Mouse (Mus musculus) forebrain, embryonic 12.5 days (tissue): ENCODE measurements around the gene Fcho1. TPM values are rescaled to one million over a fixed set of nuclear protein-coding genes. Genes with fewer than 3 reads are reported as not detected.
A peak's percentile ranks its signal among the peaks of the same experiment; 100 is the strongest.
"Not testable (repeated sequence)": the region's sequence is repeated elsewhere in the genome, so short reads cannot be mapped to it uniquely, and the experiment has no call there.

ENCODE experiments used
- ATAC-seq: fragments of 200-750 bp; cut with Nextera tagmentation; 2 replicates; pipeline ENCODE4 v1.8.0; 2017; ENCODE audit warnings: moderate TSS enrichment; ENCODE audit not compliant: low FRiP score
- H3K27ac ChIP-seq: fragments of 300-500 bp; sonication (generic); 2 replicates; pipeline ENCODE4 v1.5.1; 2016; ENCODE audit warnings: mild to moderate bottlenecking
- H3K27me3 ChIP-seq: fragments of 300-500 bp; sonication (generic); 2 replicates; pipeline ENCODE4 v1.6.1; 2016; ENCODE audit warnings: mild to moderate bottlenecking
- H3K36me3 ChIP-seq: fragments of 300-500 bp; sonication (generic); replicated peaks from 2 replicates; pipeline ENCODE4 v1.6.1; 2016; ENCODE audit warnings: mild to moderate bottlenecking
- H3K4me1 ChIP-seq: fragments of 300-500 bp; sonication (generic); 2 replicates; pipeline ENCODE4 v1.6.1; 2016
- H3K4me2 ChIP-seq: fragments of 300-500 bp; sonication (generic); 2 replicates; pipeline ENCODE4 v1.6.1; 2016; ENCODE audit warnings: mild to moderate bottlenecking, moderate library complexity
- H3K4me3 ChIP-seq: fragments of 300-500 bp; sonication (generic); replicated peaks from 2 replicates; pipeline ENCODE4 v1.5.1; 2016; ENCODE audit warnings: mild to moderate bottlenecking
- H3K9ac ChIP-seq: fragments of 300-500 bp; sonication (generic); 2 replicates; pipeline ENCODE4 v1.6.1; 2016; ENCODE audit warnings: mild to moderate bottlenecking
- H3K9me3 ChIP-seq: fragments of 300-500 bp; sonication (generic); 2 replicates; pipeline ENCODE4 v1.6.1; 2016
- WGBS: fragments of 180-500 bp; shearing (Covaris S2); methylation state at CpG from one replicate; pipeline ENCODE4 v1.1.7; 2016; 5-methylcytosine and 5-hydroxymethylcytosine counted together
- polyA plus RNA-seq: library from polyadenylated mRNA; unstranded; fragments of >200 nt; fragmentation: Nextera tagmentation; extraction: Ambion mirVana; gene quantifications from 2 replicates; pipeline ENCODE4 v1.2.1, GENCODE M21; 2016

Gene Fcho1
- polyA plus RNA-seq, 1 experiment from 2014 or later, result 38.9 TPM

DNA sequence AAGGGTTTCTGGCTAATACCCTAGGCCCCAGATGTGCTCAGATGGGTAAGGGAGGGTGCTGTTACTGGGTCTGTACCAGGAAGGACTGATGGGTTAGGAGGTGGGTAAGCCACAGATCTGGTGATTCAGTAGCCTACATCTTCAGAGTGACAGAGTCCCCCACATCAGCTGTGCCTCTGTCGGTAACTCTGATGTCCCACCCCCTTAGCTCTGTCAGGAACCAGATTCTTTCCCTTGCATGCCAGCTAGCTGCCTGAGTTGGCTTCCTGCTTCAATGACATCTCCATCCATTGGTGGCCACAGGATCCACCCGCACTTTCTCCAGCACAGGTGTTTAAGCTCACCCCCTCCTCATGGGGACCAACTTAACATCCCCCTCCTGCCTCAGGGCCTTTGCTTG, 13.9 kb downstream of the Fcho1 start:
- Histone ChIP-seq H3K36me3 (peaks cover 18% of the 10 kb centered on the region), H3K4me1 (peaks cover 10% of the 10 kb centered on the region), H3K4me2 (no peak overlapping the region), H3K27me3 (peaks cover 27% of the 10 kb centered on the region), H3K4me3 (no peak overlapping the region), H3K9ac (no peak overlapping the region), H3K27ac (no peak overlapping the region), H3K9me3 (no peaks in the 10 kb centered on the region)
- WGBS, result 77% methylated on average over 2 of the region's 2 CpGs
- ATAC-seq, result no peak

DNA sequence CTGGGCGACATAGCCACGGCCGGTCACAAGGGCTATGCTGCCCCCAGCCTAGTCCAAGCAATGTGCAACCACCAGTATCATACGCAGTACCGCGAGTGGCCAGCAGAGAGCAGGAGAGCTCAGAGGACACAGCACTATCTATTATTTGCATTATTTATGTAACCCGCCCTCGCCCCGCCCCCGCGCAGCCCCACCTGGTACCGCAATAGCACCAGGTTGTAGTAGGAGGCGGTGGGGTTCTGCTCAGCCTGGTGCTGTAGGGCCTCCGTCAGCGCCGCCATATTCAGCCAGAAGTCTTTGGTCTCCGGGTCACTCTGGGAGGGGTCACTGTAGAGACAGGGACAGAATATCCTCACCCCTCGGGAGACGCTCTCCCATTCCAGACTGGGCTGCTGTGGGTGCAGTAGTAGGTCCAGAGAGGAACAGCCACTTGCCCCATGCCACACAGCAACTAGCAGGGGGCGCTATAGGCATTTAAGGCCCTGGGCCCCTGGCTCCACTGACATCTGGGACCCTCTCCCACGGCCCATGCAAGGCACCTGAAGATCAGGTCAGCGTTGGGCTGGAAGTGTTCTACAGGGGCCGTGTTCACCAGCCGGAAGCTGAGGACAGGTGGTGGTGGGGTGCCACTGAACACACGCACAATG, 15.6 kb downstream of the Fcho1 start:
- 0 out of 2 replicates have a peak overlapping the region, but pooled peaks have one; percentile 10 for H3K4me3 ChIP-seq
- peaks cover 10% of the 10 kb centered on the region for H3K4me1 ChIP-seq
- no peak overlapping the region for H3K27ac ChIP-seq
- H3K4me2 ChIP-seq, result peak overlapping the region; percentile 44
- peaks cover 9% of the 10 kb centered on the region; the same call in 1 of the 2 replicates for H3K36me3 ChIP-seq
- H3K27me3 ChIP-seq, result peaks cover 33% of the 10 kb centered on the region
- H3K9me3 ChIP-seq, result no peaks in the 10 kb centered on the region
- 22% methylated on average over 25 of the region's 25 CpGs for WGBS
- peak; percentile 71 for ATAC-seq
- H3K9ac ChIP-seq, result 0 out of 2 replicates have a peak overlapping the region, but pooled peaks have one; percentile 12

GRCm38 (mm10) chr8:71709134-71709799, 16.2 kb downstream of the Fcho1 start:
- H3K4me3 ChIP-seq, result no peak overlapping the region
- no peaks in the 10 kb centered on the region for H3K9me3 ChIP-seq
- peaks cover 39% of the 10 kb centered on the region for H3K27me3 ChIP-seq
- 38% methylated on average over 25 of the region's 25 CpGs for WGBS
- peaks cover 10% of the 10 kb centered on the region for H3K4me1 ChIP-seq
- peak; percentile 40 for ATAC-seq
- H3K36me3 ChIP-seq, result peaks cover 9% of the 10 kb centered on the region; the same call in 1 of the 2 replicates
- H3K9ac ChIP-seq, result 0 out of 2 replicates have a peak overlapping the region, but pooled peaks have one; percentile 12
- H3K4me2 ChIP-seq, result peak overlapping the region; percentile 44
- H3K27ac ChIP-seq, result no peak overlapping the region

DNA sequence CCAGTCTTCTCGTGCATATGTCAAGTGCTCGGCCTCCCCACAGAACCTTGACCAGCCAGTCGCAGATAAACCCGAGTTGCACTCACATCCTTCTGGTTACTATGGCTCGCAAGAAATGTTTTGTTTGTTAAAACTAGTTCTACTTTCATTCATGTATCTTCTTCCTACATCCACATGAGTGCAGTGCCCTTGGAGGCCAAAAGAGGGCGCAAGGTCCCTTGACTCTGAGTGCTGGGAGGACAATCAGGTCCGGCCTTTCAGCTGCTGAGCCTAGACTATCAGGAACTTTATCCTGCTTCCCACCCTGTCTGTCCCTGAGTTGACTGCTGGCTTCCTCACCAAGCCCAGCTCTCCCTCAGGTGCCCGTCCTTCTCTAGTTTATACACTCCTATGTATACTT, 17.6 kb downstream of the Fcho1 start:
- H3K36me3 ChIP-seq, result peaks cover 9% of the 10 kb centered on the region; the same call in 1 of the 2 replicates
- peaks cover 53% of the 10 kb centered on the region for H3K27me3 ChIP-seq
- H3K27ac ChIP-seq, result no peak overlapping the region
- WGBS, result 34% methylated on average over 8 of the region's 8 CpGs
- H3K4me2 ChIP-seq, result no peak overlapping the region
- no peak for ATAC-seq
- no peaks in the 10 kb centered on the region for H3K9me3 ChIP-seq
- peaks cover 10% of the 10 kb centered on the region for H3K4me1 ChIP-seq
- H3K9ac ChIP-seq, result no peak overlapping the region
- H3K4me3 ChIP-seq, result no peak overlapping the region

DNA sequence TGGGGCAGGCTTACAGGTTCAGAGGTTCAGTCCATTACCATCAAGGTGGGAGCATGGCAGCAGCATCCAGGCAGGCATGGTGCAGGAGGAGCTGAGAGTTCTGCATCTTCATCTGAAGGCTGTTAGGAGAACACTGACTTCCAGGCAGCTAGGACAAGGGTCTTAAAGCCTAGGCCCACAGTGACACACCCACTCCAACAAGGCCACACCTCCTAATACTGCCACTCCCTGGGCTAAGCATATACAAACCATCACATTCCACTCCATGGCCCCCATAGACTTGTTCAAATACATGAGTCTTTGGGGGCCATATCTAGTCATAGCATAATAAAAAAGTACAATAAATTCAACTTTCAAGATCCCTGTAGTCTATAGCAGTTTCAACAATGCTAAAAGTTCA, 22.1 kb downstream of the Fcho1 start:
- not testable (repeated sequence) for H3K4me1 ChIP-seq, H3K4me3 ChIP-seq, H3K9me3 ChIP-seq, H3K27ac ChIP-seq, H3K4me2 ChIP-seq, ATAC-seq, H3K36me3 ChIP-seq, H3K9ac ChIP-seq
- peaks cover 85% of the 10 kb centered on the region for H3K27me3 ChIP-seq

DNA sequence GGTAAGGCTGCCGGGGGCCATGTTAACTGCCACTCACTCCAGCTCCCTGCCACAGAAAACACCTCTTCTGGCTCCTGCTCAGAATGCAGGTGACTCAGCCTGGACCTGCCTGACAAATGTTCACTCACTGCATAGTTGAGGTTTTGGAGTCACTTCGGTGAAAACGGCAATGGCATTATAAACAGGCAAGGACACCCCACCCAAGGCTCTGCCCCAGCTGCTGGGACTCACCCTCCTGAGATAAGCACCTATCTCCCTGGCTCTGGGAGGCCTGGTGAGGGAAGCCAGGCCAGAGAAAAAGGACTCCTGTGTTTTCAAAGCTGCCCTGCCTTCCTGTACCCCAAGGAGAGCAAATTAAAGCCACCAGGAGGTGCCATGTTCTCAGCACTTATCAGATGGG, 22.6 kb downstream of the Fcho1 start:
- Histone ChIP-seq H3K27ac (no peak overlapping the region), H3K4me2 (no peak overlapping the region), H3K9me3 (no peaks in the 10 kb centered on the region), H3K4me3 (no peak overlapping the region), H3K4me1 (0 out of 2 replicates have a peak, but pooled peaks cover 4% of the 10 kb centered on the region), H3K9ac (no peak overlapping the region), H3K27me3 (peaks cover 85% of the 10 kb centered on the region), H3K36me3 (no peaks in the 10 kb centered on the region)
- ATAC-seq, result no peak
- 91% methylated on average over 3 of the region's 3 CpGs for WGBS

- no peak overlapping the region for H3K9ac ChIP-seq
- peaks cover 85% of the 10 kb centered on the region for H3K27me3 ChIP-seq
- H3K9me3 ChIP-seq, result no peaks in the 10 kb centered on the region
- no peak for ATAC-seq
- H3K4me1 ChIP-seq, result 0 out of 2 replicates have a peak, but pooled peaks cover 4% of the 10 kb centered on the region
- no peaks in the 10 kb centered on the region for H3K36me3 ChIP-seq
- H3K4me3 ChIP-seq, result no peak overlapping the region
- no peak overlapping the region for H3K4me2 ChIP-seq
- 46% methylated on average over 4 of the region's 4 CpGs for WGBS
- H3K27ac ChIP-seq, result no peak overlapping the region
These were observed 23.5 kb downstream of the Fcho1 start for GRCm38 (mm10) chr8:71702087-71702432.

GRCm38 (mm10) chr8:71701414-71702086, 24.0 kb downstream of the Fcho1 start, which contains the start of gene B3gnt3:
B3gnt3 (minus strand) TSS chr8:71701789.
- H3K27me3 ChIP-seq, result peaks cover 88% of the 10 kb centered on the region
- no peak for ATAC-seq
- H3K36me3 ChIP-seq, result no peaks in the 10 kb centered on the region
- H3K4me3 ChIP-seq, result 0 out of 2 replicates have a peak within 1 kb of the TSS, but pooled peaks have one; percentile 3
- no peaks in the 10 kb centered on the region for H3K9me3 ChIP-seq
- H3K4me1 ChIP-seq, result 0 out of 2 replicates have a peak, but pooled peaks cover 4% of the 10 kb centered on the region
- 15% methylated on average over 30 of the region's 34 CpGs for WGBS
- H3K27ac ChIP-seq, result no peak within 1 kb of the TSS
- no peak within 1 kb of the TSS for H3K4me2 ChIP-seq
- H3K9ac ChIP-seq, result no peak within 1 kb of the TSS

- Histone ChIP-seq H3K9ac (no peak overlapping the region), H3K9me3 (no peaks in the 10 kb centered on the region), H3K36me3 (no peaks in the 10 kb centered on the region), H3K4me3 (no peak overlapping the region), H3K27ac (no peak overlapping the region), H3K27me3 (peaks cover 91% of the 10 kb centered on the region), H3K4me1 (0 out of 2 replicates have a peak, but pooled peaks cover 4% of the 10 kb centered on the region), H3K4me2 (no peak overlapping the region)
- 13% methylated on average over 29 of the region's 29 CpGs for WGBS
- no peak for ATAC-seq
These were observed 24.8 kb downstream of the Fcho1 start for GRCm38 (mm10) chr8:71700493-71701269.

- H3K4me1 ChIP-seq, result peaks cover 12% of the 10 kb centered on the region
- H3K27ac ChIP-seq, H3K36me3 ChIP-seq, H3K9me3 ChIP-seq, ATAC-seq, H3K4me3 ChIP-seq, H3K9ac ChIP-seq, H3K4me2 ChIP-seq: not testable (repeated sequence)
- 62% methylated on average over 12 of the region's 12 CpGs for WGBS
- peaks cover 93% of the 10 kb centered on the region for H3K27me3 ChIP-seq
These were observed 30.1 kb downstream of the Fcho1 start for GRCm38 (mm10) chr8:71695456-71695855.

DNA sequence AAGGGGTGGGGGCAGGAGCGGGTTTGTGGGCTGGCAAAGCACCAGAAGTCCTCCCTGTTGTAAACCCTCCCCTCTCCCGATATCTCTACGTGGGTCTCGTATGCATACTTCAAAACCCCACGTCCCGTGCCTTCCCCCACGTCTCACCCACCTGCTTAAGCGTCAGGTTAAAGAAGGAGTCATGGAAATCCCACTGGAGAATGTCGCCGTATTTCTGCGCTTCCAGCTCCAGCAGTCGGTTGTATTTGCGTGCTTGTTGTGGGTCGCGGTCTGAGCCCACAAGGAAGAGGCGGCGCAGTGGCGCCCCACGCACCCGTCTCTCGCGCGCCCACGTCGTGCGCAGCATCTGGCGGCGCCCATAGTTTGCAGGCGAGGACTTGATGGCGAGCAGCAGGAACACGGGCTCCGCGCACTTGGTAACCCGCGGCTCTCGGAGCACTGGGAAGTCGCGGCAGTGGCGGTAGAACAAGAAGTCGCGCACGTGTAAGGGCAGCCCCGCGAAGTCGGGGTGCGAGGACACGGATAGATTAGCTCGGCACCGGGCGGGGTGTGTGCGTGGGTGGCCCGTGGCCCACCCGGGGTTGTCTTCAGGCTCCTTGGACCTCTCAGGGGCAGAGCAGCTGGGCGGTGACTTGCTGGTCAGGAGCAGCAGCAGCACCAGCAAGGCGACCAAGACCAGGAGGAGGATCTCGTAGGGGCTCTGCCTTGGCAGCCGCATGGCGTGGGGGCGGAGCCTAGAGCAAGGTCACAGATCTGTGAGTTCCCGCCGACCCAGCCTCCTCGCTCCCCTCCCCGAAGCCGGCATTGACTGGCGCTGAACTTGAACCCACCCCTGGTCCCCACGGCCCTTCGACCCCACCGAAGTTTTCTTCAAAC, 32.1 kb downstream of the Fcho1 start:
- Histone ChIP-seq H3K4me1 (peaks cover 12% of the 10 kb centered on the region), H3K27me3 (peaks cover 94% of the 10 kb centered on the region), H3K4me2 (peak overlapping the region; percentile 25), H3K9me3 (no peaks in the 10 kb centered on the region), H3K36me3 (no peaks in the 10 kb centered on the region), H3K9ac (no peak overlapping the region), H3K4me3 (peak overlapping the region; percentile 17), H3K27ac (no peak overlapping the region)
- WGBS, result 9% methylated on average over 68 of the region's 68 CpGs
- no peak for ATAC-seq
